Mouse (Mus musculus) spleen, adult 2 months (tissue): ENCODE results near the gene Bcar3. TPM values are rescaled to one million over a fixed set of nuclear protein-coding genes. Genes with fewer than 3 reads are reported as not detected.

Experiments
- DNase-seq, 2 experiments: peaks; one replicate each; pipeline versions ENCODE4 v3.0.0 to v3.0.0-alpha.2; 2012 to 2021; ENCODE audit warnings: low spot score in 2 of 2, low read depth in 1 of 2
- H3K27ac ChIP-seq: fragments of 200-500 bp; 2 replicates; pipeline ENCODE4 v1.5.1; 2012; ENCODE audit warnings: low read length, inconsistent platforms; ENCODE audit not compliant: insufficient read depth
- H3K27me3 ChIP-seq: fragments of 200-500 bp; 2 replicates; pipeline ENCODE4 v1.6.1; 2012; ENCODE audit warnings: mild to moderate bottlenecking, moderate library complexity, low read length, inconsistent platforms; ENCODE audit not compliant: control insufficient read depth, insufficient read depth
- H3K36me3 ChIP-seq: fragments of 200-500 bp; 2 replicates; pipeline ENCODE4 v1.6.1; 2012; ENCODE audit warnings: mild to moderate bottlenecking, low read length, inconsistent platforms; ENCODE audit not compliant: control insufficient read depth, insufficient read depth
- H3K4me1 ChIP-seq: fragments of 200-500 bp; 2 replicates; pipeline ENCODE4 v1.6.1; 2011; ENCODE audit warnings: inconsistent platforms; ENCODE audit not compliant: control insufficient read depth, insufficient read depth, insufficient read length
- H3K4me3 ChIP-seq: fragments of 200-500 bp; 2 replicates; pipeline ENCODE4 v1.5.1; 2011; ENCODE audit warnings: mild to moderate bottlenecking, inconsistent platforms; ENCODE audit not compliant: insufficient read depth, insufficient read length; ENCODE audit errors: extremely low read depth
- CTCF ChIP-seq: fragments of 200-500 bp; IDR thresholded peaks from 2 replicates; pipeline ENCODE4 v1.5.1; 2011; ENCODE audit warnings: mild to moderate bottlenecking, inconsistent platforms; ENCODE audit not compliant: insufficient read depth, insufficient read length, insufficient replicate concordance; ENCODE audit errors: extremely low read depth
- POLR2A ChIP-seq: fragments of 200-500 bp; IDR thresholded peaks from 2 replicates; pipeline ENCODE4 v1.6.1; 2011; ENCODE audit warnings: low read depth, low read length, inconsistent platforms
- WGBS: fragments of 180-500 bp; shearing (Covaris S2); methylation state at CpG from one replicate; pipeline ENCODE4 v1.1.7; 2018; 5-methylcytosine and 5-hydroxymethylcytosine counted together
- polyA plus RNA-seq: library from polyadenylated mRNA; depleted of rRNA; stranded (reverse); fragments of >200 nt; gene quantifications from 2 replicates; pipeline ENCODE4 v1.2.3, GENCODE M21; 2012

The Bcar3 gene
- polyA plus RNA-seq, 1 experiment = 54.4 TPM

DNA sequence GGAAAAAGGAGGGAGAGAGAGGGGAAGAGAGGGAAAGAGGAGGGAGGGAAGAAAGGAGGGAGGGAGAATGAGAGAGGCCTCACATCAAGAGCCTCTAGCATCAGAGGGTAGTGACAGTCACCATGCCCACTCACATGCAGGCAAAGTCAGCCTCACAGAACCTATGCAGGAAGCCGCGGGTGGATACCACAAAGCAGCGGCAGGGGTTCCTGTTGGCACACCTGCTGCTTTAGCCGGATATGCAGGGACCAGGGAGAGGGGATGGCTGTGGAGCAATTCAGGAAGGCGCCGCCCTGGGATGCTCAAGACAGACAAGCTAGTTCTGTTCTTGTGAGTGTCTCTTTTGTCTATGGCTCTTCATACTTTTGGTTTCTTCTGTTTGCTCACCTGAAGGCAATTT lies 15.0 kb downstream of the Bcar3 start:
- H3K4me1 ChIP-seq = peaks cover 5% of the 10 kb centered on the region; the same call in 1 of the 2 replicates
- no peaks in the 10 kb centered on the region for H3K27me3 ChIP-seq
- WGBS = 9% methylated on average over 6 of the region's 6 CpGs
- no peak for DNase-seq
- no peaks in the 10 kb centered on the region for H3K36me3 ChIP-seq
- no peak overlapping the region for H3K4me3 ChIP-seq
- no peak overlapping the region for H3K27ac ChIP-seq
- TF ChIP-seq POLR2A (no peak), CTCF (no peak)

DNA sequence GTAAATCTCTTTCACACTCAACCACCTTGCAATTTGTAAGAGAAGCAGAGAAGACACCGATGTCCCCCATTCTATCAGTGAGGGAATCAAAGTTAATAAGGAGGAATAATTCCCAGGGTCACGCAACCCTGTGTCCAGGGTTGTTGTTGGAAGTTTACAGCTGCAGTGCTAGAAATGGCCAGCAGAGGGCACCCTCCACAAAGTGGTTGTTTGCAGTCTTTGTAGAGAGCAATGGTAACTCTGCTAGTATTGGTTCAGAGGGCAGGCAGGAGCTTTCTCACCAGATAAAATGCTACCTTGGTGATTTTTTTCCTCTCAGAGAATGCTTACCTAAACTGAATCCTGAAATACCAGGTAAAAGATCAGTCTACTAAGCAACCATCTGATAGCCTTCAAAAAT lies 18.1 kb downstream of the Bcar3 start:
- H3K36me3 ChIP-seq = no peaks in the 10 kb centered on the region
- no peak overlapping the region for H3K4me3 ChIP-seq
- TF ChIP-seq CTCF (peak; percentile 85; the same call in 1 of the 2 replicates), POLR2A (no peak)
- H3K27me3 ChIP-seq = no peaks in the 10 kb centered on the region
- H3K27ac ChIP-seq = no peak overlapping the region
- peak; percentile 34 to 73 for DNase-seq
- no peaks in the 10 kb centered on the region; the same call in 1 of the 2 replicates for H3K4me1 ChIP-seq
- 17% methylated on average over 2 of the region's 2 CpGs for WGBS

DNA sequence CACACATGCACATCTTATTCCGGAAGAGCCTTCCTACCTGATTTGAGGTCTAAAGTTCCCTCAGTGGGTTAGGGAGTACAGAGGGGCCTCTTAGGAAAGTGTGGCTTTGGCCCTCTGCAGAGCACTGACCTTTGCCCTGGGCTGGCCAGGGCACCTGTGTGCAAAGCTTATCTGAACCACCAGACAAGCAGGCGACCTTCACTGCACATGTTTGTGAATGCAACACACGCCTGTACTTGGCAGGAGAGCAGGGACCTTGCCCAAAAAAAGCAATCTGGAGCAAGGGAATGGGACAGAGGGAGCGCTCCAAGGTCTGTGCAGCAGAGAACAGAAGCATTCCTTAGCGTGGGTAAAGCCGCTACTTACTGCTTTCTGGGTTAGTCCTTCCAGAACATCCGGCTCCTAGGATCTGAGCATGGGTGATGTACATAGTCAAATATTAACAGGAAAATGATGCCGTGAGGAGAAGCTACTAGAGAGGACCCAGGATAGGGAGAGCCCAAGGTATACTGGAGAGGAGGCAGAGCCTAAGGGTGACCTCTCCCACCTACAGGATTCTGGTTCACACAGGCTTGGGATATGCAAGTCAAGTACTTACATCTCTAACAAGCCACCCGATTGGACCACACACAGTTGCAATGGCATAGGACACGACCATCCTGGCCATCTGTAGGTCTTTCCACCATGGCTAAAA lies 19.1 kb downstream of the Bcar3 start:
- no peaks in the 10 kb centered on the region for H3K36me3 ChIP-seq
- no peak for DNase-seq
- 89% methylated on average over 10 of the region's 10 CpGs for WGBS
- no peak for TF ChIP-seq POLR2A
- TF ChIP-seq CTCF = no peak
- no peak overlapping the region for H3K27ac ChIP-seq
- H3K27me3 ChIP-seq = no peaks in the 10 kb centered on the region
- H3K4me1 ChIP-seq = no peaks in the 10 kb centered on the region; the same call in 1 of the 2 replicates
- H3K4me3 ChIP-seq = no peak overlapping the region

GRCm38 (mm10) chr3:122313936-122314335 lies 20.0 kb downstream of the Bcar3 start:
- Histone ChIP-seq H3K27me3 (no peaks in the 10 kb centered on the region), H3K4me3 (no peak overlapping the region), H3K27ac (no peak overlapping the region), H3K4me1 (no peaks in the 10 kb centered on the region; the same call in 1 of the 2 replicates), H3K36me3 (no peaks in the 10 kb centered on the region)
- WGBS = 79% methylated on average over 7 of the region's 7 CpGs
- TF ChIP-seq CTCF = no peak
- TF ChIP-seq POLR2A = no peak
- DNase-seq = no peak

- WGBS = 75% methylated on average over 11 of the region's 11 CpGs
- DNase-seq = no peak
- no peaks in the 10 kb centered on the region; the same call in 1 of the 2 replicates for H3K4me1 ChIP-seq
- H3K27ac ChIP-seq = no peak overlapping the region
- H3K36me3 ChIP-seq = no peaks in the 10 kb centered on the region
- H3K4me3 ChIP-seq = no peak overlapping the region
- TF ChIP-seq CTCF (no peak), POLR2A (no peak)
- no peaks in the 10 kb centered on the region for H3K27me3 ChIP-seq
Observed at GRCm38 (mm10) chr3:122316621-122317020, 22.7 kb downstream of the Bcar3 start.

DNA sequence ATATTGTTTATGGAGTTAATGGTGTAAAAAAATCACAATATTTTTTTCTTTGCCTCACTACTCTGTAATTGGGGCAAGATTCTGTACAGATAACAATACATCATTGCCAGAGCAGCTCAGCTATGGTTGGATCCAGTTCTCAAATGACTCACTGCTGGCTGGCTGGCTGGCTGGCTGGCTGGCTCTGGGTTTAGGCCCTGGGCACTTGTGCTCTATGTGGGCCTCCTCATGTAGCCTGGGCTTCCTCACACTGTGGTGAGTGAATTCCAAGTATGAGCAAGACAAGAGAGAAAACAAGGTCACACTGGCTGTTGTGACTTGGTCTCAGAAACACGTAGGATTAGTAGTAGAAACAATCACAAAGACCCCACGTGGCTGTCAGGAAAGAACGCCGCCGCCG lies 23.4 kb downstream of the Bcar3 start:
- TF ChIP-seq CTCF (no peak), POLR2A (no peak)
- 96% methylated on average over 6 of the region's 6 CpGs for WGBS

GRCm38 (mm10) chr3:122322226-122322625 lies 28.3 kb downstream of the Bcar3 start:
- Histone ChIP-seq H3K36me3 (no peaks in the 10 kb centered on the region), H3K4me3 (no peak overlapping the region), H3K4me1 (no peaks in the 10 kb centered on the region; the same call in 1 of the 2 replicates), H3K27ac (no peak overlapping the region), H3K27me3 (no peaks in the 10 kb centered on the region)
- 32% methylated on average over 9 of the region's 9 CpGs for WGBS
- TF ChIP-seq POLR2A (no peak), CTCF (no peak)
- no peak for DNase-seq

More for the DNA sequence above, 23.4 kb downstream of the Bcar3 start:
- DNase-seq = no peak
- no peaks in the 10 kb centered on the region; the same call in 1 of the 2 replicates for H3K4me1 ChIP-seq
- H3K4me3 ChIP-seq = no peak overlapping the region
- H3K36me3 ChIP-seq = no peaks in the 10 kb centered on the region
- H3K27ac ChIP-seq = no peak overlapping the region
- no peaks in the 10 kb centered on the region for H3K27me3 ChIP-seq
